Mouse (Mus musculus): ENCODE data around the gene Tfpi.

DNA sequence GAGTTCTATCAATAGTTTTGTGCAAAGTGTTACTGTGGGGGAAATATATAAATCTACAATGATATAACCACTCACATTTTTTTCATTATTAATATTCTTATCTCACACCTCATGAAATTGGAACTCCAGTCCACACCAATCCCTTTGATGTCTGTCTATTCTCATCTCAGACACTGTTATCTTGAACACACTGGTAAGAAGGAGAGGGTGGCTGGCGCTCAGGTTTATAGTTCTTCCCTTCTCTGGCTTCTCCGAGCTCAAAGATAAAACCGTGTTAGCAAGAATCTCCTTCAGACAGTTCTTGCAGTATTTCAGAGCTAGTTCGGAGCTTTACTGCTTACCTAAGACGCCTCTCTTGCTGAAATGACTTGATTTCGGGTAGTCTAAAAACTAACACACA is 19.4 kb downstream of the Tfpi start:
- no peak for TF ChIP-seq CTCF (IDR thresholded peaks at IDR 0.05; ENCODE audit: control insufficient read depth, insufficient read depth, insufficient read length)
- no peak for TF ChIP-seq USF1 (IDR thresholded peaks at IDR 0.05; ENCODE audit: low read depth)
- no peak for TF ChIP-seq MAX (IDR thresholded peaks at IDR 0.05)
- no peak for TF ChIP-seq MYOD1 (IDR thresholded peaks at IDR 0.05; ENCODE audit: control insufficient read depth, insufficient read length, low read depth)
- no peak for TF ChIP-seq MYOG (IDR thresholded peaks at IDR 0.05; ENCODE audit: control insufficient read depth, extremely low read depth, insufficient read length)
- TF ChIP-seq CEBPB (IDR thresholded peaks at IDR 0.05; ENCODE audit: low read depth) = no peak
